Mouse (Mus musculus): ENCODE measurements around the gene Ksr2. TPM values are rescaled to one million over a fixed set of nuclear protein-coding genes. Genes with fewer than 3 reads are reported as not detected.

The Ksr2 gene
- total RNA-seq, 2 experiments from 2014 or later = 0.05 to 0.08 TPM

- no peak for DNase-seq
These were observed 279.8 kb downstream of the Ksr2 start for GRCm38 (mm10) chr5:117693557-117693956.

GRCm38 (mm10) chr5:117694632-117695031 lies 280.8 kb downstream of the Ksr2 start:
- no peak for DNase-seq

GRCm38 (mm10) chr5:117696366-117696765 lies 282.6 kb downstream of the Ksr2 start:
- DNase-seq = no peak

- no peak for DNase-seq
These were observed 283.8 kb downstream of the Ksr2 start for GRCm38 (mm10) chr5:117697589-117697988.

- DNase-seq = no peak
These were observed 290.6 kb downstream of the Ksr2 start for GRCm38 (mm10) chr5:117704371-117704770.

GRCm38 (mm10) chr5:117706633-117707032 lies 292.8 kb downstream of the Ksr2 start:
- DNase-seq = no peak

GRCm38 (mm10) chr5:117709306-117709705 lies 295.5 kb downstream of the Ksr2 start:
- no peak for DNase-seq

- DNase-seq = no peak
These were observed 297.8 kb downstream of the Ksr2 start for GRCm38 (mm10) chr5:117711636-117712035.

GRCm38 (mm10) chr5:117712207-117712606 lies 298.4 kb downstream of the Ksr2 start:
- no peak for DNase-seq

GRCm38 (mm10) chr5:117717120-117717519 lies 303.3 kb downstream of the Ksr2 start:
- DNase-seq = no peak

- DNase-seq = no peak
These were observed 309.5 kb downstream of the Ksr2 start for GRCm38 (mm10) chr5:117723316-117723715.

- no peak for DNase-seq
These were observed 312.7 kb downstream of the Ksr2 start for GRCm38 (mm10) chr5:117726548-117726947.

GRCm38 (mm10) chr5:117727138-117727537 lies 313.3 kb downstream of the Ksr2 start:
- DNase-seq = no peak

GRCm38 (mm10) chr5:117731311-117731710 lies 317.5 kb downstream of the Ksr2 start:
- no peak for DNase-seq

GRCm38 (mm10) chr5:117744654-117745178 lies 330.9 kb downstream of the Ksr2 start:
- DNase-seq = no peak

- no peak for DNase-seq
These were observed 335.6 kb downstream of the Ksr2 start for GRCm38 (mm10) chr5:117749353-117749752.

- DNase-seq = no peak
These were observed 344.1 kb downstream of the Ksr2 start for GRCm38 (mm10) chr5:117757696-117758482.

- no peak for DNase-seq
These were observed 347.5 kb downstream of the Ksr2 start for GRCm38 (mm10) chr5:117761181-117761832.

- DNase-seq = no peak
These were observed 350.7 kb downstream of the Ksr2 start for GRCm38 (mm10) chr5:117764496-117764895.

- DNase-seq = peak; percentile 86
These were observed 365.4 kb downstream of the Ksr2 start for GRCm38 (mm10) chr5:117779175-117779574.

GRCm38 (mm10) chr5:117780681-117781080 lies 366.9 kb downstream of the Ksr2 start, which contains the start of gene Nos1:
Gene Nos1, plus strand, starts transcription at chr5:117781032.
- DNase-seq = peak; percentile 82

- DNase-seq = no peak
These were observed 367.4 kb downstream of the Ksr2 start for GRCm38 (mm10) chr5:117781178-117781577.

GRCm38 (mm10) chr5:117790071-117790470 lies 376.3 kb downstream of the Ksr2 start:
- no peak for DNase-seq

Measured in gastrocnemius, postnatal 25 days (tissue).